1 mouse cellular context compared by ENCODE assay signal in the genomic region with DNA sequence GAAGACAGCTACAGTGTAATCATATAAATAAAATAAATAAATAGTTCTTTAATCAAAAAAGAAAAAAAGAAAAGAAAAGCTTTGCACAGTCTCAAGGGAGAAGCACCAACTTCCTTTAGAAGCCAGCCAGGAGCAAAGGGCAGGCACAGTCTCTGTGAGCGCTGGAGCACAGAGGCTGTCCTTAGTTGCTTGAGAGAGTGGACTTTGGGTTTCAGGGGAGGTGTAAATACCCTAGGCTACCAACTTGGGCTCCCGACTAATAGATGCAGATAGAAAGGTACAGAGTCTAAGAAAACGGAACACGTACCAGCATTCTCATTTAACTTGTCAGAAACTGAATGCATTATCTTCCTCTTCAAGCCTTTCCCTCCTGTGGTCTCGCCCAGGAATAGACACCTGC.
TF ChIP-seq lines count a peak whose summit lies in the region.

No protein-coding gene starts in this region.

TF ChIP-seq in myocyte, 11 proteins besides CTCF, POLR2A, EP300 and RAD21 (continued from another document):
- TF ChIP-seq MYOD1 (IDR thresholded peaks at IDR 0.05; ENCODE audit: control insufficient read depth in 1 of 3, insufficient read length in 2 of 3, low read depth in 2 of 3) (no peak), TCF3 (IDR thresholded peaks at IDR 0.05; ENCODE audit: insufficient read length, low read depth) (no peak)
